Mouse (Mus musculus) G1E (cell line): Measurements from ENCODE around the gene Clmp.

Experiments used
- CTCF ChIP-seq: IDR thresholded peaks from 2 replicates; pipeline ENCODE4 v1.5.1; 2012; ENCODE audit warnings: low read depth, low read length, inconsistent platforms, mixed read lengths
- GATA1 ChIP-seq: IDR thresholded peaks from 2 replicates; pipeline ENCODE4 v1.6.1; 2012; ENCODE audit warnings: borderline replicate concordance, low read length, inconsistent platforms, mixed read lengths
- POLR2AphosphoS5 ChIP-seq: IDR thresholded peaks from 2 replicates; pipeline ENCODE4 v1.6.1; 2012; ENCODE audit warnings: low read depth, low read length, inconsistent platforms; ENCODE audit not compliant: insufficient replicate concordance
- TAL1 ChIP-seq: conservative IDR thresholded peaks from 2 replicates; pipeline ENCODE4 v1.6.1; 2012; ENCODE audit warnings: low read depth, low read length, inconsistent platforms, mixed read lengths

GRCm38 (mm10) chr9:40709991-40710390 is 24.2 kb downstream of the Clmp start:
- TF ChIP-seq CTCF (no peak), TAL1 (no peak), POLR2AphosphoS5 (no peak), GATA1 (no peak)
